Mouse (Mus musculus) C2C12 (cell line): ENCODE measurements around the gene Zfp462.

Source experiments
- CEBPB ChIP-seq: IDR thresholded peaks from one replicate; pipeline ENCODE4 v1.6.1; 2011; ENCODE audit warnings: low read depth, mild to moderate bottlenecking, control low read depth, moderate library complexity
- CTCF ChIP-seq: IDR thresholded peaks from one replicate; pipeline ENCODE4 v1.5.1; 2011; ENCODE audit not compliant: control insufficient read depth, insufficient read depth, insufficient read length
- MAX ChIP-seq: IDR thresholded peaks from one replicate; pipeline ENCODE4 v1.6.1; 2011; ENCODE audit warnings: mild to moderate bottlenecking, control low read depth
- MYOD1 ChIP-seq: IDR thresholded peaks from one replicate; pipeline ENCODE4 v1.6.1; 2011; ENCODE audit warnings: low read depth; ENCODE audit not compliant: control insufficient read depth, insufficient read length
- USF1 ChIP-seq: IDR thresholded peaks from one replicate; pipeline ENCODE4 v1.6.1; 2011; ENCODE audit warnings: low read depth, mild to moderate bottlenecking, control low read depth, moderate library complexity

DNA sequence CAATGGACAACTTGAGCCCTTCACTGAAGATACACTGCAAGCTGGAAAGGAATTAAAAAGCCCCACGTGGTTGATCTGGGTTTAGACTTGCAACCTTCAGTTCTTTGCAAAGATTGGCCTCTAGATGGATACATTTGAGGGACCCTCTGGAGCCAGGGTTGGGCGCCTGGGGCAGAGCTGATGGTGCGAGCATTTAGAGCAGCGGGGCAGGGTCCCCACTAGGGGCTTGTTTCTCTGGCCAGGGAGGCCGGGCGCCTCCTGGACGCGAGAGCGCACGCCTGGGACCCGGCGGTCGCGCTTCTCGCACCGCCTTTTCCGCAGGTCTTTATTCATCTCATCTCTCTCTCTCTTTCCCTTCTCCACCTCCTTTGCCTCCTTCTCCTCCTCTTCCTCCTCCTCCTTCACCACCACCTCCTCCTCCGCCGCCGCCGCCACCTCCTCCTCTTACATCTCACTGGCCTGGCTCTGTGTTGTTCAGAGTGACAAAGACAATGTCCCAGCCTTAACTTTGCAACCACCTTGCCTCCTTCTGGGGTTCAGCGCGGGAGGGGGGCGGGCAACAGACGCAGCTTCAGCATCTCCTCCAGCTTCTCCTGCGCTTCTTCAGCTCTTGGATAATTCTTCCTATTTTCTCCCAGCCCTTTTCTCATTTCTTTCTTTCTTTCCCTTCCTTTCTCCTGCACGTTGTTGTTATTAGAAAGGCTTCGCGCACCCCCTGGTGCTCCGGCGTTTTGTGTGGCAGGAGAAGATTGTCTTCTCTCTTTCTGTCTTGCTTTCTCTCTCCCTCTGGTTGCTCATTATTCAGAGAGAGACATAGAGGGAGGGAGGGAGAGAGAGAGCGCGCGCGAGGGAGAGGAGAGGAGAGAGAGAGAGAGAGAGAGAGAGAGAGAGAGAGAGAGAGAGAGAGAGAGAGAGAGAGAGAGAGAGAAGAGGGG lies 2.5 kb downstream of the Zfp462 start:
- TF ChIP-seq CTCF (no peak), CEBPB (no peak), USF1 (peak; percentile 78), MAX (peak; percentile 82), MYOD1 (no peak)
